Mouse (Mus musculus): ENCODE data around the gene Tesmin. TPM values are rescaled to one million over a fixed set of nuclear protein-coding genes. Genes with fewer than 3 reads are reported as not detected.

Tesmin gene
- polyA plus RNA-seq (2014; fragmentation: Nextera tagmentation; extraction: Ambion mirVana) = 0.17 and 0.23 TPM in 2 replicates

DNA sequence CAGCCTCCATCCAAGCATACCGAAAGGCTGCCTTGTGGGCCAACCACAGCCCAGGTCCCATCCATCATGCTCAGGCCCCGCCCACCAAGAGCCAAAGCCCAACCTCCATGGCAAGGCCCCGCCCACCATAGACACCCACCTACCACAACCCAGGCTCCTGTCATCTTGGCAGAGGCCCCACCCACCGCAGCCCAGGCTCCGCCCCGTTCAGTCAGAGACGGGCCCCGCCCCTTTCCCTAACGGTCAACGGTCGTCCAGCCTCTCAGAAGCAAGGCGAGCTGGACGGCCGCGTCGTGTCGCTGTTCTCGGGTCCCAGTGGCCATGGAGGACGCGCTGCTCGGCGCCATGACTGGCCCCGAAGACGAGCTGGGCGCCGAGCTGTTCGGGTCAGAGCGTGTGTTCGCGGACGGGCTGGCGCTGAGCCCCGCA is at the start of gene Tesmin:
Tesmin (plus strand) TSS at position 229 of the 429 bp plus-strand sequence.
- Histone ChIP-seq H3K4me3 (ENCODE audit: low read depth, low read length) (peak within 1 kb of the TSS; percentile 36), H3K27me3 (ENCODE audit: control insufficient read depth, insufficient read depth, low read length) (0 out of 2 replicates have a peak, but pooled peaks cover 2% of the 10 kb centered on the region), H3K9me3 (ENCODE audit: control insufficient read depth, low read length) (no peaks in the 10 kb centered on the region), H3K27ac (ENCODE audit: low read depth, low read length) (no peak within 1 kb of the TSS), H3K4me2 (peak within 1 kb of the TSS; percentile 71), H3K9ac (ENCODE audit: low read length) (peak within 1 kb of the TSS; percentile 53), H3K4me1 (ENCODE audit: control insufficient read depth, insufficient read depth, low read length) (0 out of 2 replicates have a peak, but pooled peaks cover 3% of the 10 kb centered on the region), H3K36me3 (ENCODE audit: control insufficient read depth, insufficient read depth, low read length) (no peaks in the 10 kb centered on the region)
- WGBS = 2% methylated on average over 33 of the region's 33 CpGs
- peak; percentile 98 for DNase-seq (ENCODE audit: low spot score, missing footprints)
- ATAC-seq (ENCODE audit: low FRiP score) = peak; percentile 92

DNA sequence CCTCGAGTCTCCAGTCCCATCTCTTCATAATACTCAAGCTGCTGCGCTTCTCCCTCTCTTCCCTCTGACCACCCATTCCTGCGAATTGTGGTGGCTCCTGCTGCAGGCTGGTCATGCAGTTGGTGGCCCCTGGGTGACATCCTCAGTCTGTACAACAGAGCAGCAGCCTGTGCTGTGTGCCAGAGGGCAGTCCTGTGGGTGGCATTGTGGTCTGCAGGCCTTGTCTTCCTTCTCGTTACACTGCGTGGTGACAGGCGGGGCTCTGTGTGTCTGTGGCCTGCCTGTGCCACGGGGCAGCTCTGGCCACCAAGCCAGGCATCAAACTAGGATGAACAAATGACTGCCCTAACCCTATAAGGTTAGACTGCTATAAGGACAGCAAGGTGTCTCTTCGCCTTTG is 49.5 kb upstream of the Tesmin start:
- no peak overlapping the region for H3K9ac ChIP-seq (ENCODE audit: low read length)
- H3K4me2 ChIP-seq = no peak overlapping the region
- H3K9me3 ChIP-seq (ENCODE audit: control insufficient read depth, low read length) = no peaks in the 10 kb centered on the region
- 86% methylated on average over 8 of the region's 8 CpGs for WGBS
- H3K4me3 ChIP-seq (ENCODE audit: low read depth, low read length) = no peak overlapping the region
- no peaks in the 10 kb centered on the region for H3K27me3 ChIP-seq (ENCODE audit: control insufficient read depth, insufficient read depth, low read length)
- no peak overlapping the region for H3K27ac ChIP-seq (ENCODE audit: low read depth, low read length)
- DNase-seq (ENCODE audit: low spot score, missing footprints) = no peak
- H3K36me3 ChIP-seq (ENCODE audit: control insufficient read depth, insufficient read depth, low read length) = no peaks in the 10 kb centered on the region
- peaks cover 6% of the 10 kb centered on the region for H3K4me1 ChIP-seq (ENCODE audit: control insufficient read depth, insufficient read depth, low read length)
- no peak for ATAC-seq (ENCODE audit: low FRiP score)

DNA sequence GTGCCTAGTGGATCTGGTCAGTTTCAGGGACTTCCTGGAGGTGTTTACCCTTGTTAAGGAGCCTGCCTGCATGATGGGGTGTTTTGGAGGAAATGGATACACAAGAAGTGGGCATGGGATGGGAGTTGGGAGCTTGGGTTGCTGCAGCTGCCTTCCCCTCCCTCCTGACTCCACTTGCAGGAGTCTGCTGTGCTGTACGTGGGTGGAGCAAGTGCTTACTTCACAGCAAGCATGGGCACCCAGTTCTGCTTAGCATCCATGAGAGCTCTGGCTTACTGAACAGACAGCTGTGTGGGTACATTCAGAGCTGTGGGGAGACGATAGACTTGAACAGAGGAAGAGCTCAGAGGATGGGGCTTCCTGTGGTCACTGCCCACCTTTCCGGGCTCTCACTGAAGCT is 47.6 kb upstream of the Tesmin start:
- no peaks in the 10 kb centered on the region for H3K9me3 ChIP-seq (ENCODE audit: control insufficient read depth, low read length)
- no peaks in the 10 kb centered on the region for H3K4me1 ChIP-seq (ENCODE audit: control insufficient read depth, insufficient read depth, low read length)
- no peak for DNase-seq (ENCODE audit: low spot score, missing footprints)
- H3K36me3 ChIP-seq (ENCODE audit: control insufficient read depth, insufficient read depth, low read length) = no peaks in the 10 kb centered on the region
- H3K4me3 ChIP-seq (ENCODE audit: low read depth, low read length) = no peak overlapping the region
- WGBS = 80% methylated on average over 3 of the region's 3 CpGs
- no peak overlapping the region for H3K9ac ChIP-seq (ENCODE audit: low read length)
- no peak overlapping the region for H3K4me2 ChIP-seq
- H3K27me3 ChIP-seq (ENCODE audit: control insufficient read depth, insufficient read depth, low read length) = no peaks in the 10 kb centered on the region
- no peak for ATAC-seq (ENCODE audit: low FRiP score)
- no peak overlapping the region for H3K27ac ChIP-seq (ENCODE audit: low read depth, low read length)

DNA sequence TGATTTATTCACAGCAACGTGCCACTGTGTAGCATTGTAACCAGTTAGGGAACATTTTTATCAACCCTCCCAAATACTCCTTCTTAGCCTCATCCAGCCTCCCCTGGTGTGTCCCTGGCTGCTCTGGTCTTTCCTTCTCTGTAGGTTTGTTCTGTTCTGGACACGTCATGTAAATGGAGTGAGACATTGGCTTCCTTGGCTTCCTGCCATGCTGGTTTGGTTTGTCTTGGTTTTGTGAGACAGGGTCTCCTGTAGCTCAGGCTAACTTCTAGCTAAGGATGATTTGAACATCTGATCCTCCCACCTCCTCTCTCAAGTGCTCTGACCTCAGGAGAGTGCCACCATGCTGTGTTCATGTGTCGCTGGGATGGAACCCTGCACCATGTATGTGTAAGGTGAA is 44.7 kb upstream of the Tesmin start:
- Histone ChIP-seq H3K4me1 (ENCODE audit: control insufficient read depth, insufficient read depth, low read length) (no peaks in the 10 kb centered on the region), H3K9ac (ENCODE audit: low read length) (no peak overlapping the region), H3K27ac (ENCODE audit: low read depth, low read length) (no peak overlapping the region), H3K4me3 (ENCODE audit: low read depth, low read length) (no peak overlapping the region), H3K27me3 (ENCODE audit: control insufficient read depth, insufficient read depth, low read length) (no peaks in the 10 kb centered on the region), H3K36me3 (ENCODE audit: control insufficient read depth, insufficient read depth, low read length) (no peaks in the 10 kb centered on the region), H3K9me3 (ENCODE audit: control insufficient read depth, low read length) (no peaks in the 10 kb centered on the region), H3K4me2 (no peak overlapping the region)
- ATAC-seq (ENCODE audit: low FRiP score) = no peak
- no peak for DNase-seq (ENCODE audit: low spot score, missing footprints)
- WGBS = 79% methylated on average over 3 of the region's 3 CpGs

DNA sequence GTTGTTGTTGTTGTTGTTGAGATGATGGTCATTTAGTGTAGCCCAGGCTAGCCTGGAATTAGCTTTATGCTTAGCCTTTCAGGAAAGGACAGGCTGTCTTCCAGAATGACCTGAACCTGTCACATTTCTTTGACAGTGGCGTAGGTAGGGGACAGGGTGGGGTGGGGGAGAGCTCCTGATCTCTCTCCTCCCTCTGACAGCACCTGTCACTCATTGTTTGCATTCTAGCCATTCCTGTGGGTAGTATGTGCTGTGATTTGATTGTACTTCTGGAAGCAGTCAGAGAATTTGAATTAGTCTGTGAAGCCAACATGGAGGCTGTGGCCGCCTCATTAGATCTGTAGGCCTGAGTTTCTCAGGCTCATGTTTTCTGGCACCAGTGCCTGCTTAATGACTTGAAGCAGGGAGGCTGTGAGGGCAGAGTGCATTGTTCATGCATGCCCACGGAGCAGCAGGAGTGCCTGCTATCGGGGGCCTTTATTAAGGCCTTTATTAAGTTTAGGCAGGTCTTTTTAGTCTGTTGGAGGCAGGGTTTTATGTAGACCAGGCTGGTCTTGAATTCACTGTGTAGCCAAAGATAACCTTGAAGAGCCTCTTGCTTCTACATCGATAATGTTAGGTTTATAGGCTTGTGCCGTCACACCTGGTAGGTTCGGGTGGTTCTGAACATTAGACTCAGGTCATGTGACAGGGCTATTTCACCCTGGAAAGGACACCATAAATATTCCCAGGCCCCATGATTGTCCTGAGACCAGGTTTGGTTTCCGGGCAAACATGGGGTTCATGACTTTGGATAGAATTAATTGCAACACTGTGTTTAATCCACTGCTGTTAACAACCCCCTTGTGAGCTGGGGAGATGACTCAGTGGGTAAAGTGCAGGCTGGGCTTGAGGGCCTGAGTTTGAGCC is 43.8 kb upstream of the Tesmin start:
- ATAC-seq (ENCODE audit: low FRiP score) (no peak), DNase-seq (ENCODE audit: low spot score, missing footprints) (no peak)
- Histone ChIP-seq H3K27ac (ENCODE audit: low read depth, low read length) (no peak overlapping the region), H3K4me2 (no peak overlapping the region), H3K36me3 (ENCODE audit: control insufficient read depth, insufficient read depth, low read length) (no peaks in the 10 kb centered on the region), H3K4me3 (ENCODE audit: low read depth, low read length) (no peak overlapping the region), H3K4me1 (ENCODE audit: control insufficient read depth, insufficient read depth, low read length) (no peaks in the 10 kb centered on the region), H3K27me3 (ENCODE audit: control insufficient read depth, insufficient read depth, low read length) (no peaks in the 10 kb centered on the region), H3K9ac (ENCODE audit: low read length) (no peak overlapping the region), H3K9me3 (ENCODE audit: control insufficient read depth, low read length) (no peaks in the 10 kb centered on the region)
- 88% methylated on average over 8 of the region's 8 CpGs for WGBS

DNA sequence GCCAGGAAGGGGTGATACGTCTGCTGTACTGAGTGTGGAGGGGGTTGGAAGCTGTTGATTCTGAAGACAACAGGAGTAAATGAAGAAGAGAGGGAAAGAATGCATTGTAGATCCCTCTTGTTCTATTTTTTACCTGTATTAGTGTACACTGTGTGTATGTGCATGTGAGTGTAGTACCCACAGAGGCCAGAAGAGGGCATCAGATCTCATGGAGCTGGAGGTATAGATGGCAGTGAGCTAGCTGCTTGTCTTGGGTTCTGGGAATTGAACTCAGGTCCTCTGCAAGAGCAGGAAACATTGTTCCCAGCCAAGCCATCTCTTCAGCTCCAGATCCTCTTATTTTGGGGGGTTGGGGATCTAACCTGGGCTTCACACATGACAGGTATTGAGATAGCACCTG is 40.9 kb upstream of the Tesmin start:
- H3K4me1 ChIP-seq (ENCODE audit: control insufficient read depth, insufficient read depth, low read length) = no peaks in the 10 kb centered on the region
- no peaks in the 10 kb centered on the region for H3K36me3 ChIP-seq (ENCODE audit: control insufficient read depth, insufficient read depth, low read length)
- no peak overlapping the region for H3K9ac ChIP-seq (ENCODE audit: low read length)
- no peaks in the 10 kb centered on the region for H3K27me3 ChIP-seq (ENCODE audit: control insufficient read depth, insufficient read depth, low read length)
- H3K4me2 ChIP-seq = no peak overlapping the region
- no peak overlapping the region for H3K4me3 ChIP-seq (ENCODE audit: low read depth, low read length)
- no peak overlapping the region for H3K27ac ChIP-seq (ENCODE audit: low read depth, low read length)
- DNase-seq (ENCODE audit: low spot score, missing footprints) (no peak), ATAC-seq (ENCODE audit: low FRiP score) (no peak)
- 89% methylated on average over 1 of the region's 1 CpGs for WGBS
- H3K9me3 ChIP-seq (ENCODE audit: control insufficient read depth, low read length) = no peaks in the 10 kb centered on the region

DNA sequence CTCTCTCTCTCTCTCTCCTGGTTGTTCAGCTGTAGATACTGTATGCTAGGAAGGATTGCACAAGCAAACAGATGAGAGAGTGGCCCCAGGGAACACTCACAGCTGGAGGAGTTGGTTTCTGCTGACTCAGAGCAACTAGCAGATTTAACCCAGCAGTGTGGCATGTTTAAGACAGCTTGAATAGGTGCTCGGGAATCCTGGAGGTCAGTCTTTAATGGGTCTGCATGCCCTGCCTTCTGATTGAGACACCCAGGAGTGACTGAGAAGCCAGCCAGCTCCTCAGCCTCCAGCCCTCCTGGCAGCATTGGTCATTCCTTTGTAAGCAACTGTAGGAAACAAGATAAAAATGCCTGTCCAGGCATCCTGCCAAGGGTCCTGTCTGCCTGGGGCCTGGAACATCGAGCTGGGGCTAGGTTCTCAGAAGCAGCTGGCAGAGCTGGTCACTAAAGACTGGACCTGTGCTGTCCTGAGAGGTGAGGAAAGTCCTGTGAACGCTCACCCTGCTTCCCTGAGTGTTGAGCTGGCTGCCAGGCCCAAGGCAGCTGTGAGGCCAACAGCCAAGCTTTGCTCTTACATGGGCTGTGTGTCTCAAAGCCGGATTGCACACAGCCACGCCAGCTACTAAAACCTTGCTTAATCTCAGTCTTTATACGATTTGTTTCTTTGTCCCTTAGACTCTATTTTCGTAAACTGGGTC is 35.1 kb upstream of the Tesmin start:
- H3K9me3 ChIP-seq (ENCODE audit: control insufficient read depth, low read length) = no peaks in the 10 kb centered on the region
- H3K4me1 ChIP-seq (ENCODE audit: control insufficient read depth, insufficient read depth, low read length) = no peaks in the 10 kb centered on the region
- no peak overlapping the region for H3K27ac ChIP-seq (ENCODE audit: low read depth, low read length)
- WGBS = 75% methylated on average over 7 of the region's 7 CpGs
- H3K9ac ChIP-seq (ENCODE audit: low read length) = no peak overlapping the region
- ATAC-seq (ENCODE audit: low FRiP score) = no peak
- no peaks in the 10 kb centered on the region for H3K27me3 ChIP-seq (ENCODE audit: control insufficient read depth, insufficient read depth, low read length)
- H3K36me3 ChIP-seq (ENCODE audit: control insufficient read depth, insufficient read depth, low read length) = no peaks in the 10 kb centered on the region
- DNase-seq (ENCODE audit: low spot score, missing footprints) = no peak
- H3K4me3 ChIP-seq (ENCODE audit: low read depth, low read length) = no peak overlapping the region
- no peak overlapping the region for H3K4me2 ChIP-seq

DNA sequence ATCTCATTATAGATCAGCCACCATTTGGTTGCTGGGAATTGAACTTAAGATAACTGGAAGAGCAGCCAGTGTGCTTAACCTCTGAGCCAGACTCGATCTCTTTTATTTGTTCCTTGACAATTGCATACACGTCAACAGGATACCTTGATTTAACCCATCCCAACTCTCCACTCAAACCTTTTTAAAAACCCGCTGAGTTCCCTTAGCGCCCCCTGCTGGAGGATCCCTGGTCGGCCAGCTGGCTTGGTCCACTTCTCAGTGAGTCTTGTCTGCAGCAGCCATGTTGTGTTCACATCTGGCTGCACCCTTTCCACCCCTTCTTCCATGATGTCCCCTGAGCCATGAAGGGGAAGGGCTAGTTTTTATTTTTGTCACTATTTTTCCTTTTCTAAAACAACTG is 33.6 kb upstream of the Tesmin start:
- no peak overlapping the region for H3K9ac ChIP-seq (ENCODE audit: low read length)
- WGBS = 69% methylated on average over 5 of the region's 5 CpGs
- H3K9me3 ChIP-seq (ENCODE audit: control insufficient read depth, low read length) = no peaks in the 10 kb centered on the region
- no peaks in the 10 kb centered on the region for H3K36me3 ChIP-seq (ENCODE audit: control insufficient read depth, insufficient read depth, low read length)
- DNase-seq (ENCODE audit: low spot score, missing footprints) (no peak), ATAC-seq (ENCODE audit: low FRiP score) (no peak)
- no peak overlapping the region for H3K27ac ChIP-seq (ENCODE audit: low read depth, low read length)
- no peaks in the 10 kb centered on the region for H3K27me3 ChIP-seq (ENCODE audit: control insufficient read depth, insufficient read depth, low read length)
- no peak overlapping the region for H3K4me2 ChIP-seq
- H3K4me3 ChIP-seq (ENCODE audit: low read depth, low read length) = no peak overlapping the region
- H3K4me1 ChIP-seq (ENCODE audit: control insufficient read depth, insufficient read depth, low read length) = no peaks in the 10 kb centered on the region

DNA sequence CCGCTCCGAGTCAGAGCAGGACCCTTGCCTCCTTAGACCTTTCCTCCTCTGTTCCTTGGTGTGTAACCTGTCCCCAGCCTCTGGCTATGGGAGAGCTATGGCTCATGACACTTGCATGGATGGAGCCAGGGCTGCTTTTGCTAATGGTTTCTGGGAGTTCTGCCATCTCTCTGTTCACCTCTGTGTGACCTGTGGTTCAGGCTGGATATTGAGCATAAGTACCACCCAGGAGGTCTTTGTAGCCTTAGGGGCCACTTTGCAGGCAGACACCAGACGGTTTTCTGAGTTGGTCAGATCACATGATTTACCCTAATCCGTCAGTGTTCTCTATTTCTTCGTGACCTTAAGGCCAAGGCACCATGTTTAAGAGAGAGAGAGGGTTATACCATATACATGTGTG is 32.1 kb upstream of the Tesmin start:
- no peaks in the 10 kb centered on the region for H3K36me3 ChIP-seq (ENCODE audit: control insufficient read depth, insufficient read depth, low read length)
- 82% methylated on average over 5 of the region's 5 CpGs for WGBS
- no peaks in the 10 kb centered on the region for H3K4me1 ChIP-seq (ENCODE audit: control insufficient read depth, insufficient read depth, low read length)
- no peak overlapping the region for H3K4me2 ChIP-seq
- H3K27ac ChIP-seq (ENCODE audit: low read depth, low read length) = no peak overlapping the region
- no peak overlapping the region for H3K4me3 ChIP-seq (ENCODE audit: low read depth, low read length)
- H3K9me3 ChIP-seq (ENCODE audit: control insufficient read depth, low read length) = no peaks in the 10 kb centered on the region
- no peak overlapping the region for H3K9ac ChIP-seq (ENCODE audit: low read length)
- DNase-seq (ENCODE audit: low spot score, missing footprints) (no peak), ATAC-seq (ENCODE audit: low FRiP score) (no peak)
- H3K27me3 ChIP-seq (ENCODE audit: control insufficient read depth, insufficient read depth, low read length) = no peaks in the 10 kb centered on the region
